Mouse (Mus musculus): Measurements from ENCODE around the gene Naaladl2.
"Not testable (repeated sequence)": the region's sequence is repeated elsewhere in the genome, so short reads cannot be mapped to it uniquely, and the experiment has no call there.

Gene Naaladl2

GRCm38 (mm10) chr3:25143555-25144311 lies at the start of gene Naaladl2:
TSS of gene Naaladl2 (minus strand) at chr3:25144261.
- in situ Hi-C loops (cut with MboI, MseI), result no loop called here

GRCm38 (mm10) chr3:25151721-25152120 lies 7.7 kb upstream of the Naaladl2 start:
- in situ Hi-C loops (cut with MboI, MseI), result no loop called here

DNA sequence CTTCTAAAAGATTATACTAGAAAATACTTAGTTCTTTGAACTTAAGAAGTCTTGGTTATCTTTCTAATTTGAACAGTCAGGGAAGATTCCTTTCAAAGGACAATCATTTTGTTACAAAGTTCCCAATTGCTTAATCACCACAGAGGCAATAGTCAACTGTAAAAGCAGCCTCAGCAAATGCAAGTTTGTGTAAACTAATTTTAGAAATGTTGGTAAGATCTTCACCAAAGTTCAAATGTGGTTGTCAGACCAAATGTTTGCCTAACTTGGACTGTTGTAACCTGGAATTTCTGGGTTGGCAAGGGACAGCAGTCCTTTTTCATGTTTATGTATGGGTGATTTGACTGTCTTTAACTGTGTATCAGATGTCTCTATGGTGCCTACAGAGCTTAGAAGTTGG lies 3.2 kb upstream of the Naaladl2 start:
- in situ Hi-C loops (cut with MboI, MseI), result no loop called here

- in situ Hi-C loops (cut with MboI, MseI), result no loop called here
Observed at GRCm38 (mm10) chr3:25144961-25145697, 1.1 kb upstream of the Naaladl2 start.

DNA sequence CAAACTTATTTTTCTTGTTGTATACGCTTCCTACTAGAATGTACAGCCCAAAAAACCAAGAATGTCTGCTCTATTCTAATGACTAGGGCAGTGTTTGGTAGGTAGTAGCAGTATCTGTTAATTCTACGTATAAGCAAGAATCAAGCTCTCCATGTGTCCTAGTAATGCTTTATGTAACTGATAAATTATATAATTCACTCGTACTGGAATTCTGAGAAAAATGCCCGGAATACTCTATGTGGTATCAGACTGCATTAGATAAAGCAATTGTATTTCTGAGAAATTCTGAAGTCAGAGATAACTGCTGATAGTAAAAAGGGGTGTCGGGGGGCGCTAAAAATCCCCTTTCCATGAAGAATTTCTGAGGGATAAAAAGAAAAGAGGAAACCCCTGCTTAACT lies 950 bp downstream of the Naaladl2 start:
- in situ Hi-C loops (cut with MboI, MseI), result no loop called here

- in situ Hi-C loops (cut with MboI, MseI), result no loop called here
Observed at GRCm38 (mm10) chr3:25131848-25132247, 12.2 kb downstream of the Naaladl2 start.

DNA sequence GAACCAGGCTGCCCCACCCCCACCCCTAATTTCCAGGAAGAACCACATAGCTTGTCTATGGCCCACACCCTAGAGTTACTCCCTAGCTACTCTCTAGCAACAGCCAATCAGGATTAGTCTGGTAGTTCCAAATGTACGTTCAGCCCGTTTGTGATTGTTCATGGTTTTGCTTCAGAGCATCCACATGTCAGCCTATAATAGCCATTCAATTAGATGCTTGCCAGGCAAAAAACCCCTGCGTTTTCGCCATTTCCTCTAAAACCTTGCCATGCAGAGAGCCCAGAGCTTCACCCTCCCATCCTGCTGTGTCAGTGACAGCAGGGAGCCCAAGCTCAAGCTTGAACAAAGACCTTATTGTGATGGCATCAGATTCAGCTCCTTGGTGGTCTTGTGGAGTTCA lies 16.2 kb downstream of the Naaladl2 start:
- in situ Hi-C loops (cut with MboI, MseI), result no loop called here

DNA sequence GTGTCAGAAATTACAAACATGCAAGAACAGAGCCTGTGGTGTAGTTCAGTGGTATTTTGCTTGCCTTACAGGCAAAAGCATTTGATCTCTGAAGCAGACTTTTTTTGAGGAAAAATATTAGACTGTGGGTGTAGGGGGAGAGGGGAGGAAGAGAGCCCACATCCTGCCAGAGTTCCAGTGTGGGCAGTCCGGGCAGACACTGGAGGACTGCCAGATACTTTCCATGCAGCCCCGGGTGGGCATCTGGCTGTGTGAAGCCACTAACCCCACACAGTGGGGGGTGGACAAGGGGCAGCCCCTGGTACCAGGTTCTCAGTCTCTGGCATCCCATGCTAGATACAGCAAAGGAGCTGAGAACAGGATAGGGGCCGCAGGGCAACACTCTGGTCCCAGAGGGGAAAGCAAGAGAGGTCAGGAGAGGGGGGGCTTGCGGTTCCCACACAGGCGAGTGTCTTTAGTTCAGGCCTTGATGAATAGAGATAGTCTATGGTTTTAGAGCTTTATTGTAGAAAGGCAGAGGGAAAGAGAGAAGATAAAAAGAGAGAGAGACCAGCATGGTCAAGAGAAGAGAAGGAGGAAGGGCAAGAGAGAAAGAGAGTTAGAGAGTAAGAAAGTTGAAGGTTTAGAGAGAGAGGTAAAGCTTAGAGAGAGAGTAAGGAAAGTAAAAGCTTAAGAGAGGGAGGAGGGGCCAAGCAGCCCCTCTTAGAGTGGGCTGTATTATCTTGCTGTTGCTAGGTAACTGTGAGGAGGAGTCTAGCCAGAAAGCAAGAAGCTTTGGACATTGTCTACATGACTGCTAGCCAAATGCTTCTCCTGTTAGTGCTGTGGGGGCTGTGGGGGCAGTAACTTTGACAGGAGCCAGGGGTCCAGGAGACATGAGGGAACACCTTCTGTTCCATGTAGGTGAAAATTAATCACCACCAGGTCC lies 18.9 kb downstream of the Naaladl2 start:
- in situ Hi-C loops (cut with MboI, MseI), result no loop called here

GRCm38 (mm10) chr3:25113107-25113506 lies 31.0 kb downstream of the Naaladl2 start:
- in situ Hi-C loops (cut with MboI, MseI), result no loop called here

GRCm38 (mm10) chr3:25108997-25109396 lies 35.1 kb downstream of the Naaladl2 start:
- in situ Hi-C loops (cut with MboI, MseI), result no loop called here

DNA sequence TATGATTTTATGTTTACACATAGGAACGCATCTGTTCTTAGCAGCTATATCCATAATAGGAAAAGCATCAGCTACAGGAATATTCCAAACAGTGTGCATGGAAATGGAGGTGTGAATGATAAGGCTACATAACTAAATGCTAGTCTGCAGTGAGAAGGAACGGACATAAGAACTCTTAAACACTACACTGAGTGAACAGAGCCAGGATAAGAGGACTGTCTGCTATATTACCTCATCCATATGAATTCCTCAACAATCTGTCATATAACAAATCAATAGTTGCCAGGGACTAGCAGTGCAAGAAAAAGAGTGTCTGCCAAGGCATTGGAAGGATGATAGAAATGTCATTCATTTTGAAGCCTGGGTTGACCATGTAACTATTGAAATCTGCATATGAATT lies 51.1 kb downstream of the Naaladl2 start:
- in situ Hi-C loops (cut with MboI, MseI), result no loop called here

DNA sequence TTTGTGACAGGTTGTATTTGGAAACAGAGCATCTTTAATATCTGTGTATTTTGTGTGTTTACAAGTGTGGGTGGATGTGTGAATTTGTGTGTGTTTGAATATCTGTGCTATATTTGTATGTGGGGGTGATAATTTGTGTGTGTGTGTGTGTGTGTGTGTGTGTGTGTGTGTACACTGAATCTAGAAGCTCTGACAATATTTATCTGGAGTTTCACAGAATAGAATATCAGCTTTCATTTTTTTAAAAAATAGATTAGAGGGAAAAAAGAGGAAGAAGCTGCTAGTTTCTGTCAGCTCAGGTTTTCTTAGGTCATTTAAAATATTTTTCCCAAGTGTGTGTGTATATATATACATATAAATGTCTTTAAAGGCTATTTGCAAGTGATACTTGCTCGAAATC lies 68.3 kb downstream of the Naaladl2 start:
- in situ Hi-C loops (cut with MboI, MseI), result no loop called here

DNA sequence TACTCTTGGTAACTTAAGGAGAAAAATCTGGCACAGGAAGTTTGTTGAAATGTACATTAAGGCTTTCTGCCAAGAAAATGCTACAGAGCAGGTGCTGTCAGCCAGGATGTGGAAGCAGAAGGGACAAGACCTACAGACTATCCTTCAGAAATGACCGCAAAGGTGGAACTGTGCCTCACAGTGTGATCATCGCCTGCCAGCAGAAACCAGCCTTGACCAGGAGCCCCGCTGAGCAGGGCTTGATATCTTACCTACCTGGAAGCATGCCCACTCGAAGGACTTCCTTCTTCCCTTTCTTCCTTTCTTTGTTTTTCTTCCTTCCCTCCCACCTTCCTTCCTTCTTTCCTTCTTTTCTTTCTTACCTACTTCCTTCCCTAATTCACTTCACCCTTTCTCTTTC lies 69.8 kb downstream of the Naaladl2 start:
- in situ Hi-C loops (cut with MboI, MseI), result no loop called here

- in situ Hi-C loops (cut with MboI, MseI), result no loop called here
Observed at GRCm38 (mm10) chr3:25073821-25074220, 70.2 kb downstream of the Naaladl2 start.

GRCm38 (mm10) chr3:25063217-25063616 lies 80.8 kb downstream of the Naaladl2 start:
- in situ Hi-C loops (cut with MboI, MseI), result no loop called here

GRCm38 (mm10) chr3:25052975-25053374 lies 91.1 kb downstream of the Naaladl2 start:
- in situ Hi-C loops (cut with MboI, MseI), result no loop called here

DNA sequence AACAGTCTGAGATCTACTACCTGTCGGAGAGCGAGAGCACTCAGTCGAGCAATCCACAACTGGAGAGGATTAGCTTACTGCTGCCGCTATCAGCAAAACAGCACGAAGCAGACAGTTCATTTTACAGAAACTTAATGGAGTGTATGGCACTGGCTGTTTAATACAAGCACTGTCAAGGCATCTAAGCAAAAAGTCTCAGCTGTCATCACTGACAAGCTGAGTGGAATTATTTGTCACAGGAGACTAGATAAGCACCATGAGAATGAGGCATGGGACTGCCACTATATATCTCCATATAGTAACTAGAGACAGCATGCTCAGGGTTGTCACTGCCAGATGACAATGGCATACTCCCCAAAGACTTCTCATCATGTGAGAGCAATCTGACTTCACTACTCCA lies 124.1 kb downstream of the Naaladl2 start:
- in situ Hi-C loops (cut with MboI, MseI), result loop anchor here in 1 of 2 experiments (10.0 kb wide), 1 partner anchor 675 kb away; no protein-coding TSS in a partner anchor

- in situ Hi-C loops (cut with MboI, MseI), result no loop called here
Observed at GRCm38 (mm10) chr3:25010751-25011150, 133.3 kb downstream of the Naaladl2 start.

DNA sequence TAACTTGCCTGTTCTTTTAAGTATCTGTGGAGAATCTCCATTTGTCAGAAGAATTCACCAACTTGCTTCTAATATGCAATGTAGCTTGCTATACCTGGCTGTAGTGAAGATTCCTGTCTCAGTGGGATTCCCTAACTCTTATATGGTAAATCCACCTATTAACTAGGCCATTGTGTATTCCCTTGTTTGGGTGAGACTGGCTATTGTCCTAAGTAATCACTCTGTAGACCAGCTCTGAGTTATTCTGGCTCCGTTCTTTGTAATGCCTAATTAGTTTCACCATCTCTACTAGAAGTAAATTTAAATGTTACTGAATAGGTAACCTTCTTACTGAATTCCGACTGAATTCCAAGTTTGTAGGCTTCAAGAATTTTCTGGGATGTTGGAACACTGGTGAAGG lies 137.3 kb downstream of the Naaladl2 start:
- in situ Hi-C loops (cut with MboI, MseI), result not testable (repeated sequence)

GRCm38 (mm10) chr3:24992577-24992976 lies 151.5 kb downstream of the Naaladl2 start:
- in situ Hi-C loops (cut with MboI, MseI), result no loop called here

GRCm38 (mm10) chr3:24992078-24992477 lies 152.0 kb downstream of the Naaladl2 start:
- in situ Hi-C loops (cut with MboI, MseI), result no loop called here

DNA sequence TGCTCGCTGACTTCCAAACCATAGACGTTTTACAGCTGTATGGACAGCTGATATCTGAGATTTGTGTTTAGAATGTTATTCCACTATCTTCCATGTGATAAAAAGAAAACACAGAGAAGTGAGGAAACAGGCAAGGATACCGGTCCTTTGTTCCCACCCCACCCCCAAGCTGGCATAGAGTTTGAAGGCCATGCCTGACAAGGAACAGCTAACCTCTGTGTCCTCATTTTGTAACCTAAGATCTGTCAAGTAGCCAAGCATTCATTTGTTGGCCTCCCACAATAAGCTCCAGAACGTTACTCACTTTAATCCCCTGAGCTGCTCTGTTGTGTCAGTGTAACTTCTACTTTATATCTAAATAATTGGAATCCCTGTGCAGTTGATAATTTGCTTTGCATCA lies 161.9 kb downstream of the Naaladl2 start:
- in situ Hi-C loops (cut with MboI, MseI), result no loop called here
